Mouse (Mus musculus) central nervous system, embryonic 14 days (tissue): ENCODE results near the gene Adh4. TPM values are rescaled to one million over a fixed set of nuclear protein-coding genes. Genes with fewer than 3 reads are reported as not detected.

Source experiments
- polyA plus RNA-seq: library from polyadenylated mRNA; depleted of rRNA; stranded (reverse); fragments of >200 nt; gene quantifications from 2 replicates; pipeline ENCODE4 v1.2.3, GENCODE M21; 2012; rRNA removed

Adh4 gene
- polyA plus RNA-seq, result not detected in 2 replicates

GRCm38 (mm10) chr3:138415121-138415690 is at the start of gene Adh4:
TSS of gene Adh4 (plus strand) at chr3:138415466.

GRCm38 (mm10) chr3:138442612-138443464 is 27.6 kb downstream of the Adh4 start, which contains the start of gene Adh5:
TSS of gene Adh5 (plus strand) at chr3:138443093.

Other genes starting within 250 kb of the Adh4 start
- not detected in 2 replicates for gene 4930579F01Rik, start 221.6 kb upstream of the Adh4 start, polyA plus RNA-seq
- gene Adh7, start 197.7 kb upstream of the Adh4 start, polyA plus RNA-seq, result 0.37 and 0.74 TPM in 2 replicates
- gene Adh1, start 154.5 kb upstream of the Adh4 start, polyA plus RNA-seq, result 1.1 and 1.6 TPM in 2 replicates
- gene Adh6a, start 102.2 kb upstream of the Adh4 start, polyA plus RNA-seq, result not detected in 2 replicates
- gene Adh6b, start 73.7 kb upstream of the Adh4 start, polyA plus RNA-seq, result 0.16 and 0.45 TPM in 2 replicates
- gene Adh5, start 27.6 kb downstream of the Adh4 start, polyA plus RNA-seq, result 142 and 167 TPM in 2 replicates
- gene Metap1, start 74.0 kb downstream of the Adh4 start, polyA plus RNA-seq, result 54.9 and 58.5 TPM in 2 replicates
- 197 and 209 TPM in 2 replicates for gene Eif4e, start 110.7 kb downstream of the Adh4 start, polyA plus RNA-seq